Mouse (Mus musculus) 3134 (cell line): ENCODE results near the gene Hck.

ENCODE experiments used
- DNase-seq: peaks from one replicate; pipeline ENCODE4 v3.0.0-alpha.2; 2011; ENCODE audit warnings: low spot score; ENCODE audit not compliant: insufficient read length; ENCODE audit errors: extremely low read depth

Gene Hck

GRCm38 (mm10) chr2:153147715-153148114 lies 39.4 kb downstream of the Hck start:
- no peak for DNase-seq

GRCm38 (mm10) chr2:153149742-153150141 lies 41.5 kb downstream of the Hck start:
- no peak for DNase-seq

- no peak for DNase-seq
Observed at GRCm38 (mm10) chr2:153151026-153151425, 42.8 kb downstream of the Hck start.

- no peak for DNase-seq
Observed at GRCm38 (mm10) chr2:153151926-153152665, 43.8 kb downstream of the Hck start.

GRCm38 (mm10) chr2:153153033-153153450 lies 44.8 kb downstream of the Hck start:
- no peak for DNase-seq

- DNase-seq = no peak
Observed at GRCm38 (mm10) chr2:153157270-153157669, 49.0 kb downstream of the Hck start.

GRCm38 (mm10) chr2:153160133-153160532 lies 51.9 kb downstream of the Hck start:
- DNase-seq = no peak

- peak; percentile 85 for DNase-seq
Observed at GRCm38 (mm10) chr2:153160844-153161683, 52.8 kb downstream of the Hck start, which contains the start of gene Tm9sf4. Gene Tm9sf4, plus strand, starts transcription at chr2:153161303.

- no peak for DNase-seq
Observed at GRCm38 (mm10) chr2:153161684-153162080, 53.4 kb downstream of the Hck start.

- no peak for DNase-seq
Observed at GRCm38 (mm10) chr2:153167136-153167535, 58.9 kb downstream of the Hck start.

GRCm38 (mm10) chr2:153168134-153168820 lies 60.0 kb downstream of the Hck start:
- DNase-seq = no peak

- no peak for DNase-seq
Observed at GRCm38 (mm10) chr2:153170490-153171224, 62.4 kb downstream of the Hck start.

GRCm38 (mm10) chr2:153171966-153172365 lies 63.7 kb downstream of the Hck start:
- no peak for DNase-seq

- DNase-seq = no peak
Observed at GRCm38 (mm10) chr2:153175995-153176570, 67.8 kb downstream of the Hck start.

GRCm38 (mm10) chr2:153177188-153177587 lies 68.9 kb downstream of the Hck start:
- DNase-seq = no peak

GRCm38 (mm10) chr2:153179126-153179860 lies 71.0 kb downstream of the Hck start:
- no peak for DNase-seq

- DNase-seq = no peak
Observed at GRCm38 (mm10) chr2:153179961-153180360, 71.7 kb downstream of the Hck start.

GRCm38 (mm10) chr2:153186176-153186591 lies 77.9 kb downstream of the Hck start:
- no peak for DNase-seq

GRCm38 (mm10) chr2:153187848-153188247 lies 79.6 kb downstream of the Hck start:
- no peak for DNase-seq
